Mouse (Mus musculus) stomach, embryonic 14.5 days (tissue): ENCODE data around the gene Slc32a1. TPM values are rescaled to one million over a fixed set of nuclear protein-coding genes. Genes with fewer than 3 reads are reported as not detected.
A peak's percentile ranks its signal among the peaks of the same experiment; 100 is the strongest.

Experiments
- ATAC-seq: fragments of 200-750 bp; cut with Nextera tagmentation; 2 replicates; pipeline ENCODE4 v1.8.0; 2017; ENCODE audit warnings: low read depth, moderate TSS enrichment; ENCODE audit not compliant: insufficient number of reproducible peaks, insufficient read depth, low FRiP score
- H3K27ac ChIP-seq: fragments of 300-500 bp; sonication (generic); 2 replicates; pipeline ENCODE4 v1.5.1; 2014; ENCODE audit warnings: mild to moderate bottlenecking, low read length, moderate library complexity, mixed read lengths
- H3K27me3 ChIP-seq: fragments of 300-500 bp; sonication (generic); 2 replicates; pipeline ENCODE4 v1.6.1; 2014; ENCODE audit warnings: low read length, control low read depth, mixed read lengths; ENCODE audit not compliant: control insufficient read depth, insufficient read depth
- H3K36me3 ChIP-seq: fragments of 300-500 bp; sonication (generic); 2 replicates; pipeline ENCODE4 v1.6.1; 2014; ENCODE audit warnings: mild to moderate bottlenecking, control low read depth, low read length, moderate library complexity, mixed read lengths; ENCODE audit not compliant: control insufficient read depth, insufficient read depth
- H3K4me1 ChIP-seq: fragments of 300-500 bp; sonication (generic); 2 replicates; pipeline ENCODE4 v1.6.1; 2014; ENCODE audit warnings: low read length, control low read depth, mixed read lengths; ENCODE audit not compliant: control insufficient read depth, insufficient read depth
- H3K4me2 ChIP-seq: fragments of 300-500 bp; sonication (generic); replicated peaks from 2 replicates; pipeline ENCODE4 v1.6.1; 2014; ENCODE audit warnings: low read depth, low read length, control low read depth
- H3K4me3 ChIP-seq: fragments of 300-500 bp; sonication (generic); 2 replicates; pipeline ENCODE4 v1.5.1; 2014; ENCODE audit warnings: low read depth, low read length, control low read depth
- H3K9ac ChIP-seq: fragments of 300-500 bp; sonication (generic); replicated peaks from 2 replicates; pipeline ENCODE4 v1.6.1; 2014; ENCODE audit warnings: low read depth, mild to moderate bottlenecking, control low read depth, low read length, moderate library complexity, mixed read lengths
- H3K9me3 ChIP-seq: fragments of 300-500 bp; sonication (generic); 2 replicates; pipeline ENCODE4 v1.6.1; 2016; ENCODE audit warnings: low read depth, low read length, control low read depth; ENCODE audit not compliant: control insufficient read depth
- WGBS: fragments of 180-500 bp; shearing (Covaris S2); extraction: QIAGEN DNeasy Blood & Tissue Kit; methylation state at CpG from one replicate; pipeline ENCODE4 v1.1.7; 2014; 5-methylcytosine and 5-hydroxymethylcytosine counted together
- polyA plus RNA-seq: library from polyadenylated mRNA; unstranded; fragments of >200 nt; fragmentation: Nextera tagmentation; extraction: Ambion mirVana; gene quantifications from 2 replicates; pipeline ENCODE4 v1.2.1, GENCODE M21; 2014

Gene Slc32a1
- polyA plus RNA-seq, 1 experiment from 2014 or later, result not detected

DNA sequence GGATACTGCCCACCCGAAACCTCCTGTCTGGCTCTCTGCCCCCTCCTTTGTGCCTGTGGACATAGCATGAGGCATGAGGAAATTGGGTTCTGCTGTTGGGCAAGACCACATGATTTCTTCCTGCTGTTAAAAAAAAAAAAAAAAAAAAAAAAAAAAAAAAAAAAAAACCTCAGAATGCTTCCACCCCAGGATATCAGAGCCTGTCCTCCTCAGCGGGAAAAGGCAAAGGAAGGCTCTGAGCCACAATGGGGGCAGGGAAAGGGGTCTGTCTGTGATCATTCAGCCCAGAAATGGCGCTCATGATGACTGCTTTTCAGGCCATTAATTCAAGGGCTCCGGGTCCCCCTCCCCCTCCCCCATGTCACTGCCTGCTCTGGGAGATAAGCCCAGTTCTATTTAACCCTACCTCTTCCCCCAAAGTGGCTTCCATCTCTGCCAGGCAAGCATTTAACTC, 4.0 kb upstream of the Slc32a1 start:
- peaks cover 4% of the 10 kb centered on the region; the same call in 1 of the 2 replicates for H3K4me1 ChIP-seq
- no peaks in the 10 kb centered on the region for H3K9me3 ChIP-seq
- H3K27ac ChIP-seq, result no peak overlapping the region
- WGBS, result 12% methylated on average over 4 of the region's 4 CpGs
- no peak overlapping the region for H3K9ac ChIP-seq
- H3K36me3 ChIP-seq, result no peaks in the 10 kb centered on the region
- no peak overlapping the region for H3K4me2 ChIP-seq
- no peak for ATAC-seq
- H3K27me3 ChIP-seq, result peaks cover 52% of the 10 kb centered on the region
- H3K4me3 ChIP-seq, result no peak overlapping the region

DNA sequence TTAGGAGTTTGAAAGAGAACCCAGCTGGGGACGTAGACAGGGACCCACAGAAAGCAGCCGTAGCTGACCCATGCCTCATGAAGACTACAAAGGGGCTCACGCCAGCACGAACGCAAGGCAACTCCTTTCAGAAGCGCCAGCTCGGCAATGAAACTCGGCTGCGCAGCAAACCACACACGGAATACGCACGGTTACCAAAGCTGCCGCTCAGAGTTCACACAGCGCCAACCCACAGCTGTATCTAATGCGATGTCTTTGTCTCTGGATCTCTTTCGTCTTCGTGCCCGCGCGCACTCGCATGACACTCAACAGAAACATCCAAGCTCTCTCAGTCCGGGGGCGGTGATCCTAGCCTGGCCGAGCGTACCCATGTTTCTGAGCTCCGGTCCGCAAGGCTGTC, 886 bp upstream of the Slc32a1 start:
- Histone ChIP-seq H3K4me1 (peaks cover 6% of the 10 kb centered on the region; the same call in 1 of the 2 replicates), H3K9ac (no peak overlapping the region), H3K27ac (no peak overlapping the region), H3K27me3 (peaks cover 76% of the 10 kb centered on the region), H3K36me3 (no peaks in the 10 kb centered on the region), H3K9me3 (no peaks in the 10 kb centered on the region), H3K4me3 (no peak overlapping the region), H3K4me2 (no peak overlapping the region)
- ATAC-seq, result no peak
- WGBS, result under 1% methylated on average over 27 of the region's 27 CpGs

DNA sequence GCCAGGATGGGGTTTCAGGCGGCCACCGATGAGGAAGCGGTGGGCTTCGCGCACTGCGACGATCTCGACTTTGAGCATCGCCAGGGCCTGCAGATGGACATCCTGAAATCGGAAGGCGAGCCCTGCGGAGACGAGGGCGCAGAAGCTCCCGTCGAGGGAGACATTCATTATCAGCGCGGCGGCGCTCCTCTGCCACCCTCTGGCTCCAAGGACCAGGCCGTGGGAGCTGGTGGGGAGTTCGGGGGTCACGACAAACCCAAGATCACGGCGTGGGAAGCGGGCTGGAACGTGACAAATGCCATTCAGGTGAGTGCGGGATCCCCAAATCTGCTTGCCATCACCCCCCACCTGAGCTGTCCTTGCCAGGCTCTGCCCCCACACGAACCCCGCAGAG, 756 bp downstream of the Slc32a1 start:
- Histone ChIP-seq H3K4me1 (peaks cover 10% of the 10 kb centered on the region; the same call in 1 of the 2 replicates), H3K36me3 (no peaks in the 10 kb centered on the region), H3K4me2 (no peak overlapping the region), H3K4me3 (0 out of 2 replicates have a peak overlapping the region, but pooled peaks have one; percentile 2), H3K9me3 (no peaks in the 10 kb centered on the region), H3K27me3 (peaks cover 90% of the 10 kb centered on the region), H3K27ac (no peak overlapping the region), H3K9ac (no peak overlapping the region)
- WGBS, result 1% methylated on average over 30 of the region's 30 CpGs
- no peak for ATAC-seq

- 5% methylated on average over 30 of the region's 30 CpGs for WGBS
- H3K9ac ChIP-seq, result no peak overlapping the region
- H3K27ac ChIP-seq, result no peak overlapping the region
- no peak overlapping the region for H3K4me3 ChIP-seq
- no peak overlapping the region for H3K4me2 ChIP-seq
- peaks cover 91% of the 10 kb centered on the region for H3K27me3 ChIP-seq
- no peaks in the 10 kb centered on the region for H3K9me3 ChIP-seq
- no peaks in the 10 kb centered on the region for H3K36me3 ChIP-seq
- ATAC-seq, result no peak
- H3K4me1 ChIP-seq, result peaks cover 10% of the 10 kb centered on the region; the same call in 1 of the 2 replicates
These were observed 1.4 kb downstream of the Slc32a1 start for GRCm38 (mm10) chr2:158611726-158612670.

DNA sequence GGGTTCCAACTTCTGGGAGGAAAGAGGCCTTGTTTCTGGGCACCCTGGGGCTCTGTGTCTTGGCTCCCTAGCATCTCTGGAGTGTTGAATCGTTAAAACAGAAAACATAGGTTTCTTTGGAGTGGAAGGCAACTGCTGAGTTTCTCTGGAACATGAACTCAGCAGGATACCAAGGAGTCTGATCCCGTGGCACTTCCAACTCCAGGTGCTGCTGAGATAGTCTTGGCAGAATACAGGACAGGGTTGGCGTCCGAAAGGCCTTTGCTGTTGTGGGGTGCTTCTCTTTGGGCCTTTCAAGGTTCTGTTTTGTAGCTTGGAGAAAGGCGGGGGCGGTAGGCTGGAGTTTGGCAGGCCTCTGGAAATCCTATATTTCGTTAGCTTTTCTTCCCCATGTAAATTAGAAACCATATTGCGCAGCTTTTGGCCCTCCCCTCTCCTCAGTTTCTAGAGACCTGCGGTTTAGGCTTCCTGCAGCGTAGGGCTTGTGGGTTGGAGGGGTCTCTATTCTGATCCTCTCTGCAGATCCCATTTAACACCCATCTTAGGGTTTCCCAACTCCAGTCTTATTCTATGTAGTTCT, 2.2 kb downstream of the Slc32a1 start:
- Histone ChIP-seq H3K36me3 (no peaks in the 10 kb centered on the region), H3K9me3 (no peaks in the 10 kb centered on the region), H3K4me2 (no peak overlapping the region), H3K4me1 (peaks cover 10% of the 10 kb centered on the region; the same call in 1 of the 2 replicates), H3K9ac (no peak overlapping the region), H3K27ac (no peak overlapping the region), H3K4me3 (no peak overlapping the region), H3K27me3 (peaks cover 93% of the 10 kb centered on the region)
- no peak for ATAC-seq
- 8% methylated on average over 10 of the region's 10 CpGs for WGBS

GRCm38 (mm10) chr2:158613541-158614417, 3.2 kb downstream of the Slc32a1 start:
- Histone ChIP-seq H3K27ac (no peak overlapping the region), H3K4me3 (no peak overlapping the region), H3K4me1 (peaks cover 10% of the 10 kb centered on the region; the same call in 1 of the 2 replicates), H3K4me2 (no peak overlapping the region), H3K9me3 (no peaks in the 10 kb centered on the region), H3K9ac (no peak overlapping the region), H3K27me3 (peaks cover 92% of the 10 kb centered on the region), H3K36me3 (no peaks in the 10 kb centered on the region)
- 4% methylated on average over 53 of the region's 53 CpGs for WGBS
- no peak for ATAC-seq

DNA sequence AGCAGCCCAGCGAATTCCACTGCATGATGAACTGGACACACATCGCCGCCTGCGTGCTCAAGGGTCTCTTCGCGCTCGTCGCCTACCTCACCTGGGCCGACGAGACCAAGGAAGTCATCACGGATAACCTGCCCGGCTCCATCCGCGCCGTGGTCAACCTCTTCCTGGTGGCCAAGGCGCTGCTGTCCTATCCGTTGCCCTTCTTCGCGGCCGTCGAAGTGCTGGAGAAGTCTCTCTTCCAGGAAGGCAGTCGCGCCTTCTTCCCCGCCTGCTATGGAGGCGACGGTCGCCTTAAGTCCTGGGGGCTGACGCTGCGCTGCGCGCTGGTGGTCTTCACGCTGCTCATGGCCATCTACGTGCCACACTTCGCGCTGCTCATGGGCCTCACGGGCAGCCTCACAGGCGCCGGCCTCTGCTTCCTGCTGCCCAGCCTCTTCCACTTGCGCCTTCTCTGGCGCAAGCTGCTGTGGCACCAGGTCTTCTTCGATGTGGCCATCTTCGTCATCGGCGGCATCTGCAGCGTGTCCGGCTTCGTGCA, 3.9 kb downstream of the Slc32a1 start:
- Histone ChIP-seq H3K27me3 (peaks cover 85% of the 10 kb centered on the region), H3K36me3 (no peaks in the 10 kb centered on the region), H3K27ac (no peak overlapping the region), H3K4me2 (0 out of 2 replicates have a peak overlapping the region, but pooled peaks have one; percentile 2), H3K9me3 (no peaks in the 10 kb centered on the region), H3K9ac (no peak overlapping the region), H3K4me3 (no peak overlapping the region), H3K4me1 (peaks cover 10% of the 10 kb centered on the region; the same call in 1 of the 2 replicates)
- ATAC-seq, result no peak
- 2% methylated on average over 47 of the region's 47 CpGs for WGBS
